11 mouse cellular contexts compared by ENCODE assay signal in the genomic region with DNA sequence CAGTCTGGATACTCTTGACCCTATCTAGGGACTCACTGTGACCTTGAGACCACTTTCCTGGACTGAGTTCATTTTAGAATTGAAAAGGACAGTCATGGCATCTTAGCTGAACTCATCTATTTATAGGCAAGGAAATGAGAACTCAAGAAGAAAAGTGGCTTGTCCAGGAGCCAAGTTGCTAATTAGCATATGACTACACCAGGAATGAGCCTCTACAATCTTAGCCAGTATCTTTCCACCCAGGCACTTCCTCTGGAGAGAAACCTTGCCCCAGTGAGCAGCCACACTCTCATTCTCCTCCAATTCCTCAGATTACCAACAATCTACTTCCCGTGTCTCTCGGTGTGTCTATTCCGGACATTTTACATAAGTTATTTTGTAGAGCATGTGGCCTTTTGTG.
A peak's percentile ranks its signal among the peaks of the same experiment; 100 is the strongest.
DNase-seq lines count a peak whose midpoint lies in the region; ATAC-seq and TF ChIP-seq lines count a peak whose summit lies in the region.
"Had no signal": no experiment of that assay in that cellular context is flagged by ENCODE, and none has a peak within 500 bp of the region (broad histone marks: within the 10 kb centered on the region; RNA-seq: fewer than 3 reads in every experiment).

No protein-coding gene starts in this region.

- no peak for TF ChIP-seq CTCF in kidney, postnatal 0 days (IDR thresholded peaks at IDR 0.05; ENCODE audit: low read depth)
- TF ChIP-seq CTCF in left cerebral cortex, adult 2 months (IDR thresholded peaks at IDR 0.05): no peak
- TF ChIP-seq CTCF in lung, postnatal 0 days (IDR thresholded peaks at IDR 0.05): no peak

- WGBS in kidney, postnatal 0 days: 83% methylated on average over 3 of the region's 3 CpGs
- WGBS in kidney, embryonic 14.5 days: 92% methylated on average over 3 of the region's 3 CpGs
- 79% methylated on average over 3 of the region's 3 CpGs for WGBS in lung, postnatal 0 days

- no peak for ATAC-seq in kidney, postnatal 0 days (replicated peaks; ENCODE audit: low FRiP score, low read depth)
- ATAC-seq in kidney, embryonic 14.5 days (ENCODE audit: low FRiP score, low TSS enrichment): no peak
- ATAC-seq in lung, postnatal 0 days: no peak
- ATAC-seq: activated CD4-positive, CD25-positive, alpha-beta regulatory T cell, adult 4 months had no signal

- peak; percentile 61 for DNase-seq in cerebellum, adult 9-10 months
- no peak for DNase-seq in cerebellum, adult 9-11 months
- peak; percentile 45 for DNase-seq in kidney, postnatal 0 days (ENCODE audit: low spot score)
- peak; percentile 42 for DNase-seq in ZHBTc4 (ENCODE audit: low read depth, low spot score)
- no peak for DNase-seq in left cerebral cortex, adult 2 months (ENCODE audit: extremely low spot score in 1 of 2, low spot score in 2 of 2)
- no peak for DNase-seq in lung, postnatal 0 days (ENCODE audit: low spot score)
- DNase-seq in lung, postnatal 14 days: no peak
- DNase-seq: lung, embryonic 14.5 days had no signal

- H3K27ac ChIP-seq in kidney, postnatal 0 days: no peak overlapping the region
- H3K27ac ChIP-seq in kidney, embryonic 14.5 days (ENCODE audit: low read depth, low read length): no peak overlapping the region
- peak overlapping the region; percentile 81 for H3K27ac ChIP-seq in left cerebral cortex, adult 2 months
- no peak overlapping the region for H3K27ac ChIP-seq in lung, postnatal 0 days (ENCODE audit: low read length)
- H3K27ac ChIP-seq: heart, embryonic 15.5 days had no signal

- no peaks in the 10 kb centered on the region for H3K36me3 ChIP-seq in kidney, postnatal 0 days (ENCODE audit: insufficient read depth, low read length)
- H3K36me3 ChIP-seq in kidney, embryonic 14.5 days (ENCODE audit: control insufficient read depth, insufficient read depth, low read length): no peaks in the 10 kb centered on the region; the same call in 1 of the 2 replicates
- H3K36me3 ChIP-seq in lung, postnatal 0 days (ENCODE audit: insufficient read depth, low read length): no peaks in the 10 kb centered on the region
- H3K36me3 ChIP-seq: heart, embryonic 15.5 days had no signal

- no peaks in the 10 kb centered on the region for H3K27me3 ChIP-seq in kidney, postnatal 0 days (ENCODE audit: insufficient read depth, low read length)
- H3K27me3 ChIP-seq in kidney, embryonic 14.5 days (ENCODE audit: control insufficient read depth, insufficient read depth, low read length): no peaks in the 10 kb centered on the region
- no peaks in the 10 kb centered on the region for H3K27me3 ChIP-seq in lung, postnatal 0 days (replicated peaks; ENCODE audit: insufficient read depth, low read length)
- H3K27me3 ChIP-seq: heart, embryonic 15.5 days had no signal

- no peak for TF ChIP-seq EP300 in lung, postnatal 0 days (IDR thresholded peaks at IDR 0.05)

- no peaks in the 10 kb centered on the region for H3K9me3 ChIP-seq in kidney, postnatal 0 days (replicated peaks; ENCODE audit: low read length)
- no peaks in the 10 kb centered on the region for H3K9me3 ChIP-seq in kidney, embryonic 14.5 days (ENCODE audit: control insufficient read depth, low read length)
- no peaks in the 10 kb centered on the region for H3K9me3 ChIP-seq in lung, postnatal 0 days (ENCODE audit: low read length)
- H3K9me3 ChIP-seq: heart, embryonic 15.5 days had no signal

- H3K4me3 ChIP-seq in kidney, postnatal 0 days (replicated peaks; ENCODE audit: low read depth, low read length): no peak overlapping the region
- H3K4me3 ChIP-seq in kidney, embryonic 14.5 days (ENCODE audit: low read length): no peak overlapping the region
- no peak overlapping the region for H3K4me3 ChIP-seq in left cerebral cortex, adult 2 months
- H3K4me3 ChIP-seq in lung, postnatal 0 days (ENCODE audit: low read depth, low read length): no peak overlapping the region
- H3K4me3 ChIP-seq: heart, embryonic 15.5 days had no signal

- intact Hi-C loops in left cerebral cortex, adult 2 months (cut with DNase I): loop anchor here (2.0 to 5.0 kb wide), 2 partner anchors 61 to 169 kb away; a partner anchor contains a TSS

- no peak overlapping the region for H3K9ac ChIP-seq in kidney, postnatal 0 days (ENCODE audit: low read depth, low read length)
- H3K9ac ChIP-seq in kidney, embryonic 14.5 days (ENCODE audit: low read depth, low read length): no peak overlapping the region
- H3K9ac ChIP-seq in lung, postnatal 0 days (replicated peaks; ENCODE audit: low read depth): no peak overlapping the region
- H3K9ac ChIP-seq: heart, embryonic 15.5 days; lung, embryonic 14.5 days had no signal

- no peaks in the 10 kb centered on the region for H3K4me1 ChIP-seq in kidney, postnatal 0 days (replicated peaks; ENCODE audit: insufficient read depth, low read length)
- H3K4me1 ChIP-seq in kidney, embryonic 14.5 days (ENCODE audit: control insufficient read depth, insufficient read depth, low read length): no peaks in the 10 kb centered on the region
- no peaks in the 10 kb centered on the region for H3K4me1 ChIP-seq in lung, postnatal 0 days (ENCODE audit: insufficient read depth, low read depth, low read length)
- H3K4me1 ChIP-seq: heart, embryonic 15.5 days had no signal

- no peak overlapping the region for H3K4me2 ChIP-seq in kidney, postnatal 0 days (ENCODE audit: low read length)
- no peak overlapping the region for H3K4me2 ChIP-seq in kidney, embryonic 14.5 days (replicated peaks; ENCODE audit: low read depth, low read length)
- H3K4me2 ChIP-seq in lung, postnatal 0 days (replicated peaks; ENCODE audit: low read depth, low read length): no peak overlapping the region
- H3K4me2 ChIP-seq: heart, embryonic 15.5 days; lung, embryonic 14.5 days had no signal

Comparison
In these comparisons a context has a peak if more than half of its experiments do, and no peak if none do; other contexts are left out.
1. DNase-seq: peak in cerebellum, adult 9-10 months (single experiment), kidney, postnatal 0 days (single experiment) and ZHBTc4 (single experiment); none in cerebellum, adult 9-11 months (single experiment), left cerebral cortex, adult 2 months (0 of 2), lung, postnatal 0 days (single experiment) and lung, postnatal 14 days (single experiment).